Mouse (Mus musculus) ES-E14 (cell line): ENCODE data around the gene Sult1a1. TPM values are rescaled to one million over a fixed set of nuclear protein-coding genes. Genes with fewer than 3 reads are reported as not detected.

Experiments
- DNase-seq: peaks from one replicate; pipeline ENCODE4 v3.0.0-alpha.2; 2013; ENCODE audit warnings: low read depth, low spot score
- H3K27ac ChIP-seq: 2 replicates; pipeline ENCODE4 v1.5.1; 2012; ENCODE audit warnings: low read depth, mild to moderate bottlenecking, low read length, moderate library complexity, mixed read lengths; ENCODE audit not compliant: poor library complexity, insufficient read depth, severe bottlenecking
- H3K36me3 ChIP-seq: 2 replicates; pipeline ENCODE4 v1.6.1; 2012; ENCODE audit warnings: mild to moderate bottlenecking, low read length, moderate library complexity, mixed read lengths; ENCODE audit not compliant: control insufficient read depth, poor library complexity, insufficient read depth, severe bottlenecking
- H3K4me1 ChIP-seq, 2 experiments: fragments of 150-350 bp in 1 of 2; sonication (generic) in 1 of 2; 2 replicates each; pipeline ENCODE4 v1.6.1; 2012; ENCODE audit warnings: low read length in 2 of 2, mild to moderate bottlenecking in 1 of 2, mixed read lengths in 1 of 2; ENCODE audit not compliant: control insufficient read depth in 2 of 2, insufficient read depth in 2 of 2, poor library complexity in 1 of 2
- H3K4me3 ChIP-seq, 2 experiments: fragments of 150-350 bp in 1 of 2; sonication (generic) in 1 of 2; 2 replicates each; pipeline ENCODE4 v1.5.1; 2012; ENCODE audit warnings: low read length in 2 of 2, low read depth in 1 of 2, mild to moderate bottlenecking in 1 of 2, mixed read lengths in 1 of 2; ENCODE audit not compliant: insufficient read depth in 1 of 2, poor library complexity in 1 of 2, severe bottlenecking in 1 of 2
- H3K9ac ChIP-seq: 2 replicates; pipeline ENCODE4 v1.6.1; 2012; ENCODE audit warnings: low read depth, mild to moderate bottlenecking, low read length, mixed read lengths; ENCODE audit not compliant: poor library complexity, insufficient read depth, severe bottlenecking
- H3K9me3 ChIP-seq: fragments of 150-350 bp; sonication (generic); 2 replicates; pipeline ENCODE4 v1.6.1; 2012; ENCODE audit warnings: low read depth, mild to moderate bottlenecking, low read length; ENCODE audit not compliant: control insufficient read depth, insufficient read depth
- CHD2 ChIP-seq: IDR thresholded peaks from 2 replicates; pipeline ENCODE4 v1.6.1; 2014; ENCODE audit warnings: mild to moderate bottlenecking, low read depth, low read length, inconsistent platforms
- HCFC1 ChIP-seq: IDR thresholded peaks from 2 replicates; pipeline ENCODE4 v1.6.1; 2012; ENCODE audit warnings: low read length, inconsistent platforms, borderline replicate concordance; ENCODE audit not compliant: insufficient read depth
- MAFK ChIP-seq: IDR thresholded peaks from 2 replicates; pipeline ENCODE4 v1.6.1; 2014; ENCODE audit warnings: mild to moderate bottlenecking, low read depth, low read length, inconsistent platforms; ENCODE audit not compliant: insufficient read depth
- ZC3H11A ChIP-seq: IDR thresholded peaks from 2 replicates; pipeline ENCODE4 v1.6.1; 2012; ENCODE audit warnings: low read depth, mild to moderate bottlenecking, inconsistent platforms, low read length, borderline replicate concordance
- ZNF384 ChIP-seq: IDR thresholded peaks from 2 replicates; pipeline ENCODE4 v1.6.1; 2012; ENCODE audit warnings: low read depth, low read length, inconsistent platforms
- in situ Hi-C, 2 experiments: fragments of 600-800 bp; cut with MboI; formaldehyde crosslinking; loops; one replicate each; pipeline ENCODE4 v1.15.1; 2025; ENCODE audit warnings: low sequenced_read_pairs in 2 of 2, inconsistent platforms in 1 of 2; ENCODE audit not compliant: unreplicated experiment in 2 of 2
- total RNA-seq: library from RNA; depleted of rRNA; stranded (reverse); fragments of 300-350 nt; gene quantifications from 2 replicates; pipeline ENCODE4 v1.2.3, GENCODE M21; 2012

Sult1a1 gene
- total RNA-seq, 1 experiment: 0.22 TPM

DNA sequence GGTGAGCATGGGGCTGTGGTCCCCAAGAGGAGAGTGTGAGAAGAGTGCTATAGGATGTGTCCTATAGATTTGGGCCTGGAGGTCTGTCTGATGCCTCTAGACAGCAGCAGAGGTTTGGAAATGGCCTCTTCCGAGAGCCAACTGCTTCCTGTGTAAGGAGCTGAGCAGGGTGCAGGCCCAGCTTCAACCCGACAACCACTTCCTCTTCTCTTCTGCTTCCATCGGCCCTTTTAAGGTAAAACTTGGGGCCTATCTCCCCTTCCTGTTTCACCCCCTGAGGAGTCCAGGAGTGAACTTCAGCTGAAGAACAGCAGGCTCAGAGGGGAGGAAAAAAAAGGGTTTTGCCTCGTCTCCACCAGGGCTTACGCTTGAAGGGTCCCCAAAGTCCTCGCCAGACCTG, 26.1 kb upstream of the Sult1a1 start:
- Histone ChIP-seq H3K36me3 (peaks cover 9% of the 10 kb centered on the region), H3K9me3 (no peaks in the 10 kb centered on the region), H3K9ac (no peak overlapping the region), H3K27ac (no peak overlapping the region), H3K4me3 (no peak overlapping the region), H3K4me1 (peaks cover 3 to 10% of the 10 kb centered on the region in 2 experiments; a peak in 1 of 4 replicates)
- no peak for DNase-seq
- TF ChIP-seq ZNF384 (no peak), HCFC1 (no peak), MAFK (no peak), ZC3H11A (no peak), CHD2 (no peak)
- in situ Hi-C loops: no loop called here

DNA sequence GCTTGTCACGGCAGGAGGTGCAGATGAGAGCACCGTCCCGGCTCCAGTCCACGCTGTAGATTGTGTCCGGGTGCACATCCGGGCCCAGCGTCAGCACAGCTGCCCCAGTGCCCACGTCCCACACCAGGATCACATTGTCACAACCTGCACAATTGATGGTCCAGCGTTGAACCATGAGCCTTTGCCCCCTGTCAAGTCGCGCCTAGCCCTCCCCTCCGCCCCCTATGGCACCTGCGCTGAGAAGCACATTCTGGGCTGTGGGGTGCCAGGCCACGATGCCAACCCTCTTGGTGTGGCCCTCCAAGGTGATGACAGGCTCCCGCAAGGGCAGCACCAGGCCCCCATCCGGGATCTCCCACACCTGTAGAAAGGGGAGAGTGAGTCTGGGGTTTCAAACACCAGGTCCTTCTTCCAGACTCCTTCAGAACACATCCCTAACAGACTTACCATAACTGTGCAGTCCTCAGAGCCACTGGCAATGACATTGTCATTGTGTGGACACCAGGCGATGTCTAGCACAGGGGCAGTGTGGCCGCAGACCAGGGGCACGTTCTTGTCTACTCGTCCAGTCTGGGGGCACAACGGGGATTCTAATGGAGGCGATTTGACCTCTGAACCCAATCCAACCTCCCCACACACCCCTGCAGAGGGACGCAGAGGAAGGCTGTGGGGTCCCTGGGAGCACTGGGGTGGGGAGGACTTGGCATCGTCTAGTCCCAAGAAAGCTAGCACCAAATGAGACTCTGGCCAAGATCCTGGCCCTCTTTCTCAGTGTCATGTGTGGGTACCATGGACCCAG, 25.5 kb upstream of the Sult1a1 start:
- H3K4me3 ChIP-seq: peak overlapping the region in 1 of 2 experiments; percentile 11; a peak in 1 of 4 replicates
- no peak overlapping the region for H3K9ac ChIP-seq
- peaks cover 3 to 13% of the 10 kb centered on the region in 2 experiments; a peak in 1 of 4 replicates for H3K4me1 ChIP-seq
- in situ Hi-C loops: no loop called here
- TF ChIP-seq CHD2: no peak
- no peak for TF ChIP-seq MAFK
- no peak for TF ChIP-seq ZC3H11A
- peaks cover 11% of the 10 kb centered on the region for H3K36me3 ChIP-seq
- no peak overlapping the region for H3K27ac ChIP-seq
- DNase-seq: no peak
- H3K9me3 ChIP-seq: no peaks in the 10 kb centered on the region

DNA sequence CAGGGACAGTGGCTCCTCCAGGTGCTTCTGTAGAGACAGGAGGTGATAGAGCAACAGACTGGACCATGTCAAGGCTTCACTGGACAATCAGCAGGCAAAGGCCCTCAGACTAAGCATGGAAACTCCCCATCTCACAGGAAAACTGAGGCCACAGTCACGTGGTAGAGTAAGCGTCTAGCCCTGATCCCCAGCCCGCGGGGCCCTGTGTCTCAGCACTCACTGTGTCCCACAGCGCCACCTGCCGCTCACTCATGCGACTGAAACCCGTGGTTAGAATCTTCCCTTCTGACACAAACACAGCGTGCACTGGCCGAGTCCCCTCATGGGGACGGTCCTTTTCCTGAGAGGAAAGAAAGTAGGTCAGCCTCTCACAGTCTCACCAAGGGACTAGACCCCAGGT, 24.8 kb upstream of the Sult1a1 start:
- peak; percentile 91 for DNase-seq
- Histone ChIP-seq H3K4me3 (peak overlapping the region in 1 of 2 experiments; percentile 11; a peak in 1 of 4 replicates), H3K9me3 (no peaks in the 10 kb centered on the region), H3K9ac (peak overlapping the region; percentile 21; the same call in 1 of the 2 replicates), H3K36me3 (peaks cover 11% of the 10 kb centered on the region), H3K27ac (no peak overlapping the region), H3K4me1 (peaks cover 3 to 13% of the 10 kb centered on the region in 2 experiments; a peak in 1 of 4 replicates)
- in situ Hi-C loops: no loop called here
- TF ChIP-seq MAFK: no peak
- TF ChIP-seq ZC3H11A: no peak
- no peak for TF ChIP-seq ZNF384
- TF ChIP-seq HCFC1: 0 out of 2 replicates have a peak, but pooled peaks have one; percentile 43

DNA sequence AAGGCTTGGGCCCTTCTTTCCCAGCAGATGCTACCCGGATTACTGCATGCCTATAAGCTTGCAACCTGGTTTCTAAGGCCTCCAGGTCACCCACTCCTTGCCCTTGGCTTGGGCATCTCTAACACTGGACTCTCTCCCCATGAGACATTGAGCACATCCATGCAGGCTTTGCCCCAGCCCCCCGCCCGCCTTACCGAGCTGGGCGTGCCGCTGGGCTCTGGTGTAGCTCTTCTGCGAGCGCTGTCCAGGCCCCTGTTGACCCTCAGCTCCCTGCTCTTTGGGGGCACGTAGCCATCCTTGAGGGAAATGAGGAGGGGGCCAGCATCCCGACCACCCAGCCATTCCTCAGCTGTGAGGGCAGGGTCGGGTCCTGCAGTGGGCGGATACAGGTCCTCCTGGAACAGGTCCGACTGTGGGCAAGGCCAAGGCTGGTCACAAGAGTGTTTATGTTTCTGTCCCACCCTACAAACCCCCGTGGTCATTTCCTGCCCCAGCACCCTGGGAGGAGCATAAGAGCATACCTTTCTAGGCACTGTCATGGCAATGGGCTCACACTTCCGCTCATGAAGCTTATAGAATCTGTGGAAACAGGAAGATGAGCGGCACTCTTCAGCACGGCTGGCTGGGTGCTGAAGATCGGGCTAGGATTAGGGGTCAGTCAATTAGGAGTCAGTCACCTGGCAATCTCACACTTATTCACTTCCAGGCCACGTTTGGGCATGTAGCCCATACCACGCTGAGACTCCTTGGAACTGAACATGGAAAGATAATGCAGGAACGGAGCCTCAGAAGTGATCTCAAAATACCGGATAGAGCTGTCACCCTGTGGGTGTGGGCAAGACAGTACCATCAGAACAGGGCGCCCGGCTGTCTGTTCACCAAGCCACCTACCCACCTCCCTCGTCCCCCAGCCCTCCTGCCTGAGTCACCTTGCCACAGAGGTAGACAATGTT, 24.1 kb upstream of the Sult1a1 start:
- in situ Hi-C loops: no loop called here
- no peak for DNase-seq
- H3K9ac ChIP-seq: peak overlapping the region; percentile 21; the same call in 1 of the 2 replicates
- TF ChIP-seq MAFK (no peak), ZC3H11A (no peak), CHD2 (no peak), HCFC1 (no peak), ZNF384 (no peak)
- H3K9me3 ChIP-seq: no peaks in the 10 kb centered on the region
- H3K4me3 ChIP-seq: no peak overlapping the region
- no peak overlapping the region for H3K27ac ChIP-seq
- peaks cover 11% of the 10 kb centered on the region for H3K36me3 ChIP-seq
- peaks cover 3 to 13% of the 10 kb centered on the region in 2 experiments; a peak in 1 of 4 replicates for H3K4me1 ChIP-seq
